In the genomic region with DNA sequence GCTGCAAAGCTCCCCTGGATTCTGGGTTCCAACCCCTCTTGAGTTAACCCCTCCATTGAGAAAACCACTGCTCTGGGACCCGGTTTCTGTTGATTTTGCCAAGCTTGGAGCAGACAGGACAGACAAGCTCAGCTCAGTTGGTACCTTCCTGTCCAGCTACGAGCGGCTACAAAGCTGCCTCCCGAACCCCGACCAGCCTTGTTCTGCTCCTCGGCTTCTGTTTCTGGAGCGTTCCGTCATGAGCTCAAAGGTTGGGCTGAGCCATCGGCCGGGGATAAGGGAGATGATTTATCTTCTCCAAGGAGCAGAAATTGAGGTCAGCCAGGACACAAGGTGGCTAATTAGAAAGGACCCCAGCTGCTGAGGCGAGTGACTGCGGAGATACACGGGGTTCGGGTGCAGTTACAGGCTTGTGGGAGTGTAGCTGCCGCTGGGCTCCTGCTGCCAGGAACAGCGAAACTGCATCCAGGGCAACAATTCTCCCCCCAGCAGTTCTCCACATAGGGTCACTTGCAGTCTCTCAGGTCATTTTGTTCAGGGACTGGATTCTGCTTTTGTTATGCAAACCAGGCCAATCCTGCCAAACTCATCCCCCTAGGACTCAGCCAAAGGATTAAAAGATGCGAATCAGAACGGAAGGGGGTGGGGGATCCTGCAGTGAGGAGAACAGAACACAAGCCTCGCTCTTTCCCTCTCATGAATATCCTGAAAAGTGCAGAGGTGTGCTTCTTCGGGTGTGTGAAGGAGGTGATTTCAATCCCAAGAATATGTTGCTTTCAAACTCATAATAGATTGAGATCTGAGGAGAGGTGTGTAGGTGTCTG, we compare ENCODE assay signal across 8 mouse cellular contexts. TPM values are rescaled to one million over a fixed set of nuclear protein-coding genes. Genes with fewer than 3 reads are reported as not detected.
DNase-seq lines count a peak whose midpoint lies in the region; ATAC-seq lines count a peak whose summit lies in the region.

No protein-coding gene starts in this region.

- no peak for DNase-seq in kidney, postnatal 14 days
- DNase-seq in embryo, embryonic 11 days, result peak; percentile 63
- no peak for DNase-seq in cerebellum, adult 11-12 months
- DNase-seq in ovary, adult 18-20 months (ENCODE audit: low spot score), result no peak
- DNase-seq in adrenal gland, postnatal 25 days, result no peak

- peak overlapping the region; percentile 12; the same call in 1 of the 2 replicates for H3K4me3 ChIP-seq in kidney, embryonic 14.5 days (ENCODE audit: low read length)
- peak overlapping the region; percentile 20 for H3K4me3 ChIP-seq in hindbrain, embryonic 12.5 days
- H3K4me3 ChIP-seq in neural tube, embryonic 12.5 days, result peak overlapping the region; percentile 15; the same call in 1 of the 2 replicates

- ATAC-seq in kidney, embryonic 14.5 days (ENCODE audit: low FRiP score, low TSS enrichment), result no peak
- peak; percentile 72 for ATAC-seq in hindbrain, embryonic 12.5 days (ENCODE audit: low FRiP score)
- no peak; the same call in 1 of the 2 replicates for ATAC-seq in neural tube, embryonic 12.5 days (ENCODE audit: low FRiP score, low read depth)

- no peaks in the 10 kb centered on the region for H3K36me3 ChIP-seq in kidney, embryonic 14.5 days (ENCODE audit: control insufficient read depth, insufficient read depth, low read length)
- no peaks in the 10 kb centered on the region for H3K36me3 ChIP-seq in hindbrain, embryonic 12.5 days
- H3K36me3 ChIP-seq in neural tube, embryonic 12.5 days, result no peaks in the 10 kb centered on the region

- H3K9me3 ChIP-seq in kidney, embryonic 14.5 days (ENCODE audit: control insufficient read depth, low read length), result no peaks in the 10 kb centered on the region
- H3K9me3 ChIP-seq in hindbrain, embryonic 12.5 days (replicated peaks), result 0 out of 2 replicates have a peak, but pooled peaks cover 2% of the 10 kb centered on the region
- H3K9me3 ChIP-seq in neural tube, embryonic 12.5 days, result no peaks in the 10 kb centered on the region

- WGBS in kidney, embryonic 14.5 days, result 2% methylated on average over 20 of the region's 20 CpGs
- WGBS in hindbrain, embryonic 12.5 days, result 1% methylated on average over 20 of the region's 20 CpGs
- 2% methylated on average over 20 of the region's 20 CpGs for WGBS in neural tube, embryonic 12.5 days

- H3K4me1 ChIP-seq in kidney, embryonic 14.5 days (ENCODE audit: control insufficient read depth, insufficient read depth, low read length), result peaks cover 8% of the 10 kb centered on the region; the same call in 1 of the 2 replicates
- peaks cover 16% of the 10 kb centered on the region for H3K4me1 ChIP-seq in hindbrain, embryonic 12.5 days
- H3K4me1 ChIP-seq in neural tube, embryonic 12.5 days, result peaks cover 13% of the 10 kb centered on the region

- peak overlapping the region; percentile 32 for H3K4me2 ChIP-seq in kidney, embryonic 14.5 days (replicated peaks; ENCODE audit: low read depth, low read length)
- H3K4me2 ChIP-seq in hindbrain, embryonic 12.5 days (replicated peaks), result peak overlapping the region; percentile 53
- peak overlapping the region; percentile 62 for H3K4me2 ChIP-seq in neural tube, embryonic 12.5 days (replicated peaks)

- H3K9ac ChIP-seq in kidney, embryonic 14.5 days (ENCODE audit: low read depth, low read length), result no peak overlapping the region
- H3K9ac ChIP-seq in hindbrain, embryonic 12.5 days, result peak overlapping the region; percentile 33; the same call in 1 of the 2 replicates
- H3K9ac ChIP-seq in neural tube, embryonic 12.5 days, result peak overlapping the region; percentile 35; the same call in 1 of the 2 replicates

- no peak overlapping the region for H3K27ac ChIP-seq in kidney, embryonic 14.5 days (ENCODE audit: low read depth, low read length)
- peak overlapping the region; percentile 35; the same call in 1 of the 2 replicates for H3K27ac ChIP-seq in hindbrain, embryonic 12.5 days
- H3K27ac ChIP-seq in neural tube, embryonic 12.5 days, result no peak overlapping the region

- peaks cover 16% of the 10 kb centered on the region for H3K27me3 ChIP-seq in kidney, embryonic 14.5 days (ENCODE audit: control insufficient read depth, insufficient read depth, low read length)
- H3K27me3 ChIP-seq in hindbrain, embryonic 12.5 days, result 0 out of 2 replicates have a peak, but pooled peaks cover 9% of the 10 kb centered on the region
- H3K27me3 ChIP-seq in neural tube, embryonic 12.5 days (replicated peaks), result peaks cover 7% of the 10 kb centered on the region

RNA-seq across cellular contexts. Expression of gene Tmem132d, which starts 50.0 kb away (rescaled TPM):
- 0.20 and 0.34 TPM in 2 replicates for polyA plus RNA-seq in kidney, embryonic 14.5 days (2014; fragmentation: Nextera tagmentation; extraction: Ambion mirVana)
- polyA plus RNA-seq in hindbrain, embryonic 12.5 days (2016; fragmentation: Nextera tagmentation; extraction: Ambion mirVana), result 0.96 and 2.4 TPM in 2 replicates
- 2.0 and 2.1 TPM in 2 replicates for polyA plus RNA-seq in neural tube, embryonic 12.5 days (2016; fragmentation: Nextera tagmentation; extraction: Ambion mirVana)
- not detected in 2 replicates for total RNA-seq in adrenal gland, postnatal 25 days (2021)
